Mouse (Mus musculus) MEL (cell line): ENCODE measurements around the gene Gtpbp1. TPM values are rescaled to one million over a fixed set of nuclear protein-coding genes. Genes with fewer than 3 reads are reported as not detected.

ENCODE experiments used
- DNase-seq: peaks from one replicate; pipeline ENCODE4 v3.0.0; 2011; ENCODE audit warnings: low read depth, low spot score
- H3K27ac ChIP-seq: 2 replicates; pipeline ENCODE4 v1.5.1; 2012; ENCODE audit warnings: low read depth, mild to moderate bottlenecking, control low read depth, low read length, moderate library complexity; ENCODE audit not compliant: control insufficient read depth
- H3K27me3 ChIP-seq, 2 experiments: fragments of 150-350 bp in 1 of 2; sonication (generic) in 1 of 2; 2 replicates each; pipeline ENCODE4 v1.6.1; 2012; ENCODE audit warnings: low read length in 2 of 2, mild to moderate bottlenecking in 2 of 2, improper control_type of control experiment in 1 of 2, moderate library complexity in 1 of 2; ENCODE audit not compliant: insufficient read depth in 2 of 2, control insufficient read depth in 1 of 2
- H3K36me3 ChIP-seq, 2 experiments: 2 replicates each; pipeline ENCODE4 v1.6.1; 2012 to 2014; ENCODE audit warnings: low read length in 2 of 2, improper control_type of control experiment in 1 of 2, inconsistent platforms in 1 of 2, mild to moderate bottlenecking in 1 of 2; ENCODE audit not compliant: insufficient read depth in 2 of 2, control insufficient read depth in 1 of 2
- H3K4me1 ChIP-seq, 2 experiments: fragments of 150-350 bp in 1 of 2; sonication (generic) in 1 of 2; 2 replicates each; pipeline ENCODE4 v1.6.1; 2012; ENCODE audit warnings: low read length in 2 of 2, improper control_type of control experiment in 1 of 2, mild to moderate bottlenecking in 1 of 2; ENCODE audit not compliant: insufficient read depth in 2 of 2, control insufficient read depth in 1 of 2
- H3K4me3 ChIP-seq, 2 experiments: fragments of 150-350 bp in 1 of 2; sonication (generic) in 1 of 2; 2 replicates each; pipeline ENCODE4 v1.5.1; 2012; ENCODE audit warnings: low read depth in 2 of 2, low read length in 2 of 2, mild to moderate bottlenecking in 2 of 2, moderate library complexity in 2 of 2, control low read depth in 1 of 2, improper control_type of control experiment in 1 of 2; ENCODE audit not compliant: control insufficient read depth in 1 of 2, insufficient read depth in 1 of 2
- H3K79me2 ChIP-seq: 2 replicates; pipeline ENCODE4 v1.6.1; 2012; ENCODE audit warnings: mild to moderate bottlenecking, low read length, moderate library complexity; ENCODE audit not compliant: control insufficient read depth, poor library complexity, insufficient read depth
- H3K9ac ChIP-seq: 2 replicates; pipeline ENCODE4 v1.6.1; 2012; ENCODE audit warnings: low read depth, mild to moderate bottlenecking, control low read depth, low read length, moderate library complexity; ENCODE audit not compliant: control insufficient read depth, poor library complexity, severe bottlenecking
- H3K9me3 ChIP-seq: fragments of 150-350 bp; sonication (generic); replicated peaks from 2 replicates; pipeline ENCODE4 v1.6.1; 2012; ENCODE audit warnings: mild to moderate bottlenecking, low read length, improper control_type of control experiment, moderate library complexity; ENCODE audit not compliant: insufficient read depth
- CHD1 ChIP-seq: IDR thresholded peaks from 2 replicates; pipeline ENCODE4 v1.6.1; 2012; ENCODE audit warnings: low read depth, mild to moderate bottlenecking, inconsistent platforms, low read length, improper control_type of control experiment
- CHD2 ChIP-seq: IDR thresholded peaks from 2 replicates; pipeline ENCODE4 v1.6.1; 2011; ENCODE audit warnings: low read length, improper control_type of control experiment
- ETS1 ChIP-seq: IDR thresholded peaks from 2 replicates; pipeline ENCODE4 v1.6.1; 2012; ENCODE audit warnings: low read depth, mild to moderate bottlenecking, inconsistent platforms, low read length, improper control_type of control experiment, moderate library complexity
- GABPA ChIP-seq: IDR thresholded peaks from 2 replicates; pipeline ENCODE4 v1.6.1; 2012; ENCODE audit warnings: low read depth, mild to moderate bottlenecking, inconsistent platforms, low read length, improper control_type of control experiment, moderate library complexity
- GATA1 ChIP-seq: IDR thresholded peaks from 2 replicates; pipeline ENCODE4 v1.6.1; 2011; ENCODE audit warnings: low read depth, low read length, improper control_type of control experiment
- MAZ ChIP-seq: IDR thresholded peaks from 2 replicates; pipeline ENCODE4 v1.6.1; 2012; ENCODE audit warnings: low read depth, mild to moderate bottlenecking, inconsistent platforms, low read length, improper control_type of control experiment
- MXI1 ChIP-seq: IDR thresholded peaks from 2 replicates; pipeline ENCODE4 v1.6.1; 2011; ENCODE audit warnings: mild to moderate bottlenecking, low read depth, low read length, improper control_type of control experiment
- MYB ChIP-seq: IDR thresholded peaks from 2 replicates; pipeline ENCODE4 v1.6.1; 2011; ENCODE audit warnings: mild to moderate bottlenecking, low read depth, low read length, improper control_type of control experiment
- NELFE ChIP-seq: IDR thresholded peaks from 2 replicates; pipeline ENCODE4 v1.6.1; 2011; ENCODE audit warnings: low read depth, low read length, improper control_type of control experiment
- POLR2AphosphoS2 ChIP-seq: IDR thresholded peaks from 2 replicates; pipeline ENCODE4 v1.6.1; 2011; ENCODE audit warnings: low read length, improper control_type of control experiment
- RAD21 ChIP-seq: IDR thresholded peaks from 2 replicates; pipeline ENCODE4 v1.6.1; 2011; ENCODE audit warnings: mild to moderate bottlenecking, low read depth, low read length, improper control_type of control experiment
- RCOR1 ChIP-seq: IDR thresholded peaks from 2 replicates; pipeline ENCODE4 v1.6.1; 2012; ENCODE audit warnings: low read depth, mild to moderate bottlenecking, inconsistent platforms, low read length, improper control_type of control experiment
- SMC3 ChIP-seq: IDR thresholded peaks from 2 replicates; pipeline ENCODE4 v1.6.1; 2011; ENCODE audit warnings: low read depth, low read length, improper control_type of control experiment
- TAL1 ChIP-seq: IDR thresholded peaks from 2 replicates; pipeline ENCODE4 v1.6.1; 2012; ENCODE audit warnings: mild to moderate bottlenecking, inconsistent platforms, low read length, moderate library complexity, mixed read lengths
- UBTF ChIP-seq: IDR thresholded peaks from 2 replicates; pipeline ENCODE4 v1.6.1; 2012; ENCODE audit warnings: low read depth, mild to moderate bottlenecking, inconsistent platforms, low read length, improper control_type of control experiment, moderate library complexity, borderline replicate concordance; ENCODE audit not compliant: insufficient read depth
- USF2 ChIP-seq, 2 experiments: IDR thresholded peaks; 2 replicates each; pipeline ENCODE4 v1.6.1; 2011 to 2012; ENCODE audit warnings: improper control_type of control experiment in 2 of 2, low read length in 2 of 2, borderline replicate concordance in 1 of 2, inconsistent platforms in 1 of 2, low read depth in 1 of 2, mild to moderate bottlenecking in 1 of 2; ENCODE audit not compliant: insufficient read depth in 1 of 2
- ZKSCAN1 ChIP-seq: IDR thresholded peaks from 2 replicates; pipeline ENCODE4 v1.6.1; 2012; ENCODE audit warnings: low read depth, mild to moderate bottlenecking, inconsistent platforms, low read length, improper control_type of control experiment, moderate library complexity
- ZNF384 ChIP-seq: IDR thresholded peaks from 2 replicates; pipeline ENCODE4 v1.6.1; 2012; ENCODE audit warnings: low read depth, mild to moderate bottlenecking, inconsistent platforms, low read length, improper control_type of control experiment
- polyA plus RNA-seq, 2 experiments: library from polyadenylated mRNA; stranded (reverse) in 1 of 2; unstranded in 1 of 2; fragments of >175 nt in 1 of 2; fragments of >200 nt in 1 of 2; gene quantifications; 2 replicates each; pipeline versions ENCODE4 v1.2.1 to v1.2.4; 2012; ENCODE audit warnings: low replicate concordance in 2 of 2, low read depth in 1 of 2; ENCODE audit not compliant: insufficient read length in 2 of 2, insufficient read depth in 1 of 2, missing spikeins in 1 of 2
- total RNA-seq: library from RNA; depleted of rRNA; stranded (reverse); fragments of 300-350 nt; gene quantifications from 2 replicates; pipeline ENCODE4 v1.2.3, GENCODE M21; 2012

The Gtpbp1 gene
- total and polyA plus RNA-seq, 3 experiments: 50.3 to 92.2 TPM; not detected in 1

GRCm38 (mm10) chr15:79693740-79694139 is 3.1 kb downstream of the Gtpbp1 start:
- Histone ChIP-seq H3K9me3 (no peaks in the 10 kb centered on the region), H3K36me3 (peaks cover 0 to 40% of the 10 kb centered on the region in 2 experiments; a peak in 3 of 4 replicates), H3K9ac (peak overlapping the region; percentile 10; the same call in 1 of the 2 replicates), H3K27ac (no peak overlapping the region), H3K4me1 (peaks cover 8 to 31% of the 10 kb centered on the region in 2 experiments), H3K79me2 (peaks cover 49% of the 10 kb centered on the region), H3K4me3 (no peak overlapping the region), H3K27me3 (no peaks in the 10 kb centered on the region)
- no peak for DNase-seq
- TF ChIP-seq POLR2AphosphoS2: no peak
- no peak for TF ChIP-seq CHD2
- TF ChIP-seq GATA1: no peak
- TF ChIP-seq ETS1: no peak
- no peak for TF ChIP-seq NELFE
- no peak for TF ChIP-seq CHD1
- no peak for TF ChIP-seq RAD21
- TF ChIP-seq ZNF384: no peak
- TF ChIP-seq ZKSCAN1: no peak
- TF ChIP-seq MXI1: no peak
- no peak for TF ChIP-seq UBTF
- TF ChIP-seq GABPA: no peak
- no peak for TF ChIP-seq SMC3
- no peak for TF ChIP-seq RCOR1

- TF ChIP-seq GATA1: no peak
- TF ChIP-seq TAL1: peak; percentile 71
- no peak for TF ChIP-seq USF2 (IDR thresholded peaks at IDR 0.05; ENCODE audit: borderline replicate concordance in 1 of 2, insufficient read depth in 1 of 2, low read depth in 1 of 2, low read length in 2 of 2)
- TF ChIP-seq MYB: no peak
- TF ChIP-seq MAZ: no peak
- Histone ChIP-seq H3K27ac (peak overlapping the region; percentile 9; the same call in 1 of the 2 replicates), H3K36me3 (peaks cover 0 to 37% of the 10 kb centered on the region in 2 experiments; a peak in 3 of 4 replicates), H3K27me3 (no peaks in the 10 kb centered on the region), H3K4me3 (no peak overlapping the region), H3K4me1 (peaks cover 7 to 31% of the 10 kb centered on the region in 2 experiments), H3K9ac (no peak overlapping the region), H3K9me3 (no peaks in the 10 kb centered on the region), H3K79me2 (peaks cover 53% of the 10 kb centered on the region)
- DNase-seq: no peak
These were observed 3.9 kb downstream of the Gtpbp1 start for GRCm38 (mm10) chr15:79694512-79694911.
